In genomic region chr9:96718888-96719287, GRCm38 (mm10) we compare ENCODE assay signal across 9 mouse cellular contexts. TPM values are rescaled to one million over a fixed set of nuclear protein-coding genes. Genes with fewer than 3 reads are reported as not detected.
A peak's percentile ranks its signal among the peaks of the same experiment; 100 is the strongest.
DNase-seq lines count a peak whose midpoint lies in the region; ATAC-seq lines count a peak whose summit lies in the region.
"Had no signal": no experiment of that assay in that cellular context is flagged by ENCODE, and none has a peak within 500 bp of the region (broad histone marks: within the 10 kb centered on the region; RNA-seq: fewer than 3 reads in every experiment).

No protein-coding gene starts in this region.

- peaks cover 16 to 52% of the 10 kb centered on the region in 2 experiments for H3K4me1 ChIP-seq in heart, embryonic 14.5 days (ENCODE audit: control insufficient read depth in 2 of 2, insufficient read depth in 2 of 2, low read length in 2 of 2)
- H3K4me1 ChIP-seq in hindbrain, embryonic 12.5 days, result peaks cover 24% of the 10 kb centered on the region
- peaks cover 38% of the 10 kb centered on the region for H3K4me1 ChIP-seq in midbrain, embryonic 13.5 days (replicated peaks)

- no peaks in the 10 kb centered on the region for H3K9me3 ChIP-seq in heart, embryonic 14.5 days (ENCODE audit: control insufficient read depth, low read length)
- H3K9me3 ChIP-seq in hindbrain, embryonic 12.5 days (replicated peaks), result no peaks in the 10 kb centered on the region
- no peaks in the 10 kb centered on the region for H3K9me3 ChIP-seq in midbrain, embryonic 13.5 days

- 52% methylated on average over 10 of the region's 10 CpGs for WGBS in heart, embryonic 14.5 days
- WGBS in hindbrain, embryonic 12.5 days, result 68% methylated on average over 10 of the region's 10 CpGs
- 67% methylated on average over 10 of the region's 10 CpGs for WGBS in midbrain, embryonic 13.5 days

- peak overlapping the region; percentile 84 to 98 for H3K27ac ChIP-seq in heart, embryonic 14.5 days (replicated peaks in 1 of 2; ENCODE audit: control insufficient read depth in 1 of 2, insufficient read depth in 1 of 2, low read depth in 2 of 2, low read length in 2 of 2)
- peak overlapping the region; percentile 96; the same call in 1 of the 2 replicates for H3K27ac ChIP-seq in hindbrain, embryonic 12.5 days
- H3K27ac ChIP-seq in midbrain, embryonic 13.5 days, result peak overlapping the region; percentile 92

- H3K9ac ChIP-seq in heart, embryonic 14.5 days (ENCODE audit: low read length), result peak overlapping the region; percentile 98
- peak overlapping the region; percentile 92 for H3K9ac ChIP-seq in hindbrain, embryonic 12.5 days
- peak overlapping the region; percentile 97 for H3K9ac ChIP-seq in midbrain, embryonic 13.5 days (replicated peaks)

- H3K4me3 ChIP-seq in heart, embryonic 14.5 days (ENCODE audit: control insufficient read depth in 1 of 2, insufficient read depth in 1 of 2, low read depth in 1 of 2, low read length in 2 of 2), result peak overlapping the region; percentile 66 to 86
- peak overlapping the region; percentile 86 for H3K4me3 ChIP-seq in hindbrain, embryonic 12.5 days
- peak overlapping the region; percentile 70 for H3K4me3 ChIP-seq in midbrain, embryonic 13.5 days (replicated peaks)

- intact Hi-C loops in left cerebral cortex, postnatal 4 days (cut with DNase I), result no loop called here

- ATAC-seq in heart, embryonic 14.5 days (ENCODE audit: insufficient number of reproducible peaks, insufficient read depth, low FRiP score, low read depth), result no peak
- ATAC-seq in hindbrain, embryonic 12.5 days (ENCODE audit: low FRiP score), result no peak
- ATAC-seq in midbrain, embryonic 13.5 days, result no peak

- H3K27me3 ChIP-seq in heart, embryonic 14.5 days (ENCODE audit: control insufficient read depth, insufficient read depth, low read length), result no peaks in the 10 kb centered on the region
- H3K27me3 ChIP-seq in hindbrain, embryonic 12.5 days, result no peaks in the 10 kb centered on the region
- no peaks in the 10 kb centered on the region for H3K27me3 ChIP-seq in midbrain, embryonic 13.5 days
- H3K27me3 ChIP-seq: Patski had no signal

- H3K4me2 ChIP-seq in heart, embryonic 14.5 days (ENCODE audit: low read length), result peak overlapping the region; percentile 72
- H3K4me2 ChIP-seq in hindbrain, embryonic 12.5 days (replicated peaks), result peak overlapping the region; percentile 67
- H3K4me2 ChIP-seq in midbrain, embryonic 13.5 days (replicated peaks), result peak overlapping the region; percentile 76

- no peak for DNase-seq in heart, adult 18-20 months
- peak; percentile 28 for DNase-seq in T-cell, adult 2 months (ENCODE audit: low spot score)
- no peak for DNase-seq in cerebellum, postnatal 36 days
- DNase-seq in B cell, adult 2 months, result no peak
- DNase-seq in left cerebral cortex, postnatal 4 days, result no peak

- H3K36me3 ChIP-seq in heart, embryonic 14.5 days (ENCODE audit: control insufficient read depth, insufficient read depth, low read length), result peaks cover 43% of the 10 kb centered on the region
- no peaks in the 10 kb centered on the region for H3K36me3 ChIP-seq in hindbrain, embryonic 12.5 days
- H3K36me3 ChIP-seq in midbrain, embryonic 13.5 days, result 0 out of 2 replicates have a peak, but pooled peaks cover 2% of the 10 kb centered on the region

RNA-seq across cellular contexts. Expression of gene Zbtb38, which starts 33.7 kb away (rescaled TPM):
- 32.9 and 34.2 TPM in 2 replicates for polyA plus RNA-seq in heart, embryonic 14.5 days (2014; fragmentation: Nextera tagmentation; extraction: Ambion mirVana)
- total RNA-seq in heart, adult 18-20 months (2021), result 10 to 100 TPM; 34.7 to 42.9 TPM
- polyA plus RNA-seq in hindbrain, embryonic 12.5 days (2016; fragmentation: Nextera tagmentation; extraction: Ambion mirVana), result 18.0 and 20.0 TPM in 2 replicates
- polyA plus RNA-seq in midbrain, embryonic 13.5 days (2015; fragmentation: Nextera tagmentation; extraction: Ambion mirVana), result 38.0 and 41.1 TPM in 2 replicates
- total RNA-seq in left cerebral cortex, postnatal 4 days (2021), result 10 to 100 TPM; 65.6 to 66.3 TPM
